Mouse (Mus musculus) layer of hippocampus, postnatal 14 days (tissue): ENCODE results near the gene Hdgf. TPM values are rescaled to one million over a fixed set of nuclear protein-coding genes. Genes with fewer than 3 reads are reported as not detected.
"Not testable (repeated sequence)": the region's sequence is repeated elsewhere in the genome, so short reads cannot be mapped to it uniquely, and the experiment has no call there.

ENCODE experiments used
- DNase-seq, 2 experiments: peaks; one replicate each; pipeline ENCODE4 v3.0.0; 2021 to 2022; ENCODE audit warnings: low spot score in 2 of 2, mixed read lengths in 1 of 2
- long read RNA-seq, 2 experiments: library from polyadenylated mRNA; stranded (forward); transcript quantifications; one replicate each; pipeline ENCODE4 v2.0.0; 2021
- total RNA-seq, 2 experiments: library from RNA; stranded (reverse); gene quantifications; 2 replicates each; pipeline ENCODE4 v1.2.3; 2021

Gene Hdgf
- total RNA-seq, result 100 to 1,000 TPM; 119 to 122 TPM
- long read RNA-seq, experiment 1, transcript Hdgf-201 (6 exons, 2,245 nt), result major isoform, 164 of 203 reads
- long read RNA-seq, experiment 1, partial matches to known transcripts, result 12 of 203 reads
- long read RNA-seq, experiment 1, other reads (novel, unspliced or antisense), result 27 of 203 reads
- long read RNA-seq, experiment 2, transcript Hdgf-201 (6 exons, 2,245 nt), result major isoform, 234 of 291 reads
- long read RNA-seq, experiment 2, partial matches to known transcripts, result 33 of 291 reads
- long read RNA-seq, experiment 2, other reads (novel, unspliced or antisense), result 24 of 291 reads

GRCm38 (mm10) chr3:87905880-87906485 lies at the start of gene Hdgf:
Hdgf (plus strand) TSS chr3:87906321.
- DNase-seq, result peak; percentile 92 to 95

- no peak for DNase-seq
Measured at GRCm38 (mm10) chr3:87857666-87858065, 48.5 kb upstream of the Hdgf start.

GRCm38 (mm10) chr3:87859813-87860212 lies 46.3 kb upstream of the Hdgf start:
- peak; percentile 58 to 80 for DNase-seq

- DNase-seq, result not testable (repeated sequence)
Measured at GRCm38 (mm10) chr3:87864111-87864510, 42.0 kb upstream of the Hdgf start.

GRCm38 (mm10) chr3:87877730-87878129 lies 28.4 kb upstream of the Hdgf start:
- DNase-seq, result no peak

GRCm38 (mm10) chr3:87884291-87884690 lies 21.8 kb upstream of the Hdgf start:
- DNase-seq, result no peak

- peak in 1 of 2 experiments; percentile 44 for DNase-seq
Measured at GRCm38 (mm10) chr3:87884708-87885251, 21.3 kb upstream of the Hdgf start.

- peak; percentile 89 to 98 for DNase-seq
Measured at GRCm38 (mm10) chr3:87885281-87886003, 20.7 kb upstream of the Hdgf start, which contains the start of gene Prcc. Prcc (minus strand) TSS chr3:87885608.

GRCm38 (mm10) chr3:87886004-87886365 lies 20.1 kb upstream of the Hdgf start:
- peak in 1 of 2 experiments; percentile 61 for DNase-seq

- DNase-seq, result peak in 1 of 2 experiments; percentile 32
Measured at GRCm38 (mm10) chr3:87886416-87886815, 19.7 kb upstream of the Hdgf start.

- not testable (repeated sequence) for DNase-seq
Measured at GRCm38 (mm10) chr3:87887400-87887799, 18.7 kb upstream of the Hdgf start.

- no peak for DNase-seq
Measured at GRCm38 (mm10) chr3:87891481-87891880, 14.6 kb upstream of the Hdgf start.

GRCm38 (mm10) chr3:87893367-87893905 lies 12.7 kb upstream of the Hdgf start:
- no peak for DNase-seq

- no peak for DNase-seq
Measured at GRCm38 (mm10) chr3:87899266-87899665, 6.9 kb upstream of the Hdgf start.

- DNase-seq, result no peak
Measured at GRCm38 (mm10) chr3:87899776-87900175, 6.3 kb upstream of the Hdgf start.

- no peak for DNase-seq
Measured at GRCm38 (mm10) chr3:87901036-87901624, 5.0 kb upstream of the Hdgf start.

- not testable (repeated sequence) for DNase-seq
Measured at GRCm38 (mm10) chr3:87901959-87902358, 4.2 kb upstream of the Hdgf start.

GRCm38 (mm10) chr3:87903821-87904220 lies 2.3 kb upstream of the Hdgf start:
- DNase-seq, result no peak

- DNase-seq, result peak in 1 of 2 experiments; percentile 56
Measured at GRCm38 (mm10) chr3:87906601-87906980, 470 bp downstream of the Hdgf start.

- DNase-seq, result no peak
Measured at GRCm38 (mm10) chr3:87906981-87907857, 1.1 kb downstream of the Hdgf start.
